Mouse (Mus musculus) heart, embryonic 15.5 days (tissue): ENCODE measurements around the gene Plekhf1. TPM values are rescaled to one million over a fixed set of nuclear protein-coding genes. Genes with fewer than 3 reads are reported as not detected.
A peak's percentile ranks its signal among the peaks of the same experiment; 100 is the strongest.

Source experiments
- ATAC-seq: fragments of 200-750 bp; cut with Nextera tagmentation; replicated peaks from 2 replicates; pipeline ENCODE4 v1.8.0; 2017; ENCODE audit warnings: low read depth, moderate TSS enrichment; ENCODE audit not compliant: insufficient number of reproducible peaks, insufficient read depth, low FRiP score
- H3K27ac ChIP-seq: fragments of 300-500 bp; sonication (generic); 2 replicates; pipeline ENCODE4 v1.5.1; 2015; ENCODE audit warnings: mild to moderate bottlenecking, inconsistent platforms
- H3K27me3 ChIP-seq: fragments of 300-500 bp; sonication (generic); 2 replicates; pipeline ENCODE4 v1.6.1; 2015; ENCODE audit warnings: inconsistent platforms
- H3K36me3 ChIP-seq: fragments of 300-500 bp; sonication (generic); 2 replicates; pipeline ENCODE4 v1.6.1; 2015; ENCODE audit warnings: mild to moderate bottlenecking, inconsistent platforms
- H3K4me1 ChIP-seq: fragments of 300-500 bp; sonication (generic); replicated peaks from 2 replicates; pipeline ENCODE4 v1.6.1; 2015; ENCODE audit warnings: inconsistent platforms
- H3K4me2 ChIP-seq: fragments of 300-500 bp; sonication (generic); 2 replicates; pipeline ENCODE4 v1.6.1; 2015; ENCODE audit warnings: inconsistent platforms, mild to moderate bottlenecking, moderate library complexity
- H3K4me3 ChIP-seq: fragments of 300-500 bp; sonication (generic); 2 replicates; pipeline ENCODE4 v1.5.1; 2015; ENCODE audit warnings: mild to moderate bottlenecking, inconsistent platforms
- H3K9ac ChIP-seq: fragments of 300-500 bp; sonication (generic); 2 replicates; pipeline ENCODE4 v1.6.1; 2015; ENCODE audit warnings: mild to moderate bottlenecking, inconsistent platforms
- H3K9me3 ChIP-seq: fragments of 300-500 bp; sonication (generic); replicated peaks from 2 replicates; pipeline ENCODE4 v1.6.1; 2016; ENCODE audit warnings: inconsistent platforms
- WGBS: fragments of 180-500 bp; shearing (Covaris S2); methylation state at CpG from one replicate; pipeline ENCODE4 v1.1.7; 2015; ENCODE audit warnings: mixed read lengths; 5-methylcytosine and 5-hydroxymethylcytosine counted together
- polyA plus RNA-seq: library from polyadenylated mRNA; unstranded; fragments of >200 nt; fragmentation: Nextera tagmentation; extraction: Ambion mirVana; gene quantifications from 2 replicates; pipeline ENCODE4 v1.2.1, GENCODE M21; 2015

Gene Plekhf1
- polyA plus RNA-seq, 1 experiment from 2014 or later = 5.4 TPM

DNA sequence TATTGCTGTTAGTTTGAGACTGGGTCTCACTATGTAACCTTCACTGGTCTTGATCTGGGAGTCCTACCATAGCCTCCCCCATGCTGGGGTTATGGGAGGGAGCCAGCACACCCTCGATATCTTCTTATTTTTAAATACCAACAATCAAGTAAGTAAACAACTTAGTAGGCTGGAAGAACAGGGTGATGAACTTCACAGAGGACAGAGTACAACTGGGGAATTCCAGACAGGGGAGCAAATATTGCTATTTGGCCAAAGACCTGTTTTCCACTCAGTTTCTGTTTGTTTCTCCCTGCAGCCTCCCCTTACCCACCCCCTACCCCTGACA, 43.4 kb downstream of the Plekhf1 start:
- 47% methylated on average over 1 of the region's 1 CpGs for WGBS
- Histone ChIP-seq H3K9me3 (no peaks in the 10 kb centered on the region), H3K36me3 (no peaks in the 10 kb centered on the region), H3K9ac (peak overlapping the region; percentile 71), H3K4me3 (peak overlapping the region; percentile 70), H3K4me1 (peaks cover 16% of the 10 kb centered on the region), H3K27me3 (no peaks in the 10 kb centered on the region), H3K4me2 (peak overlapping the region; percentile 86), H3K27ac (peak overlapping the region; percentile 92; the same call in 1 of the 2 replicates)
- no peak for ATAC-seq

GRCm38 (mm10) chr7:38183709-38184417, 44.0 kb downstream of the Plekhf1 start:
- peak; percentile 88 for ATAC-seq
- peak overlapping the region; percentile 70 for H3K4me3 ChIP-seq
- WGBS = 3% methylated on average over 36 of the region's 36 CpGs

GRCm38 (mm10) chr7:38182962-38183687, 44.7 kb downstream of the Plekhf1 start, which contains the start of gene 1600014C10Rik:
1600014C10Rik (plus strand) TSS chr7:38183217.
- H3K36me3 ChIP-seq = no peaks in the 10 kb centered on the region
- H3K4me1 ChIP-seq = peaks cover 16% of the 10 kb centered on the region
- no peaks in the 10 kb centered on the region for H3K9me3 ChIP-seq
- peak within 1 kb of the TSS; percentile 71 for H3K9ac ChIP-seq
- 3% methylated on average over 28 of the region's 28 CpGs for WGBS
- H3K4me2 ChIP-seq = peak within 1 kb of the TSS; percentile 86
- peak; percentile 41; the same call in 1 of the 2 replicates for ATAC-seq
- H3K4me3 ChIP-seq = peak within 1 kb of the TSS; percentile 70
- H3K27me3 ChIP-seq = no peaks in the 10 kb centered on the region
- peak within 1 kb of the TSS; percentile 92 for H3K27ac ChIP-seq

More at GRCm38 (mm10) chr7:38183709-38184417, 44.0 kb downstream of the Plekhf1 start:
- Histone ChIP-seq H3K36me3 (no peaks in the 10 kb centered on the region), H3K27ac (peak overlapping the region; percentile 92), H3K4me1 (peaks cover 16% of the 10 kb centered on the region), H3K4me2 (peak overlapping the region; percentile 86), H3K9me3 (no peaks in the 10 kb centered on the region), H3K27me3 (no peaks in the 10 kb centered on the region), H3K9ac (peak overlapping the region; percentile 71)

- ATAC-seq = peak; percentile 45; the same call in 1 of the 2 replicates
- H3K4me3 ChIP-seq = peak overlapping the region; percentile 70
- peaks cover 16% of the 10 kb centered on the region for H3K4me1 ChIP-seq
- peak overlapping the region; percentile 92 for H3K27ac ChIP-seq
- under 1% methylated on average over 11 of the region's 11 CpGs for WGBS
- peak overlapping the region; percentile 86 for H3K4me2 ChIP-seq
- H3K9me3 ChIP-seq = no peaks in the 10 kb centered on the region
- no peaks in the 10 kb centered on the region for H3K27me3 ChIP-seq
- peak overlapping the region; percentile 71 for H3K9ac ChIP-seq
- no peaks in the 10 kb centered on the region for H3K36me3 ChIP-seq
These were observed 45.2 kb downstream of the Plekhf1 start for GRCm38 (mm10) chr7:38182596-38182961.

DNA sequence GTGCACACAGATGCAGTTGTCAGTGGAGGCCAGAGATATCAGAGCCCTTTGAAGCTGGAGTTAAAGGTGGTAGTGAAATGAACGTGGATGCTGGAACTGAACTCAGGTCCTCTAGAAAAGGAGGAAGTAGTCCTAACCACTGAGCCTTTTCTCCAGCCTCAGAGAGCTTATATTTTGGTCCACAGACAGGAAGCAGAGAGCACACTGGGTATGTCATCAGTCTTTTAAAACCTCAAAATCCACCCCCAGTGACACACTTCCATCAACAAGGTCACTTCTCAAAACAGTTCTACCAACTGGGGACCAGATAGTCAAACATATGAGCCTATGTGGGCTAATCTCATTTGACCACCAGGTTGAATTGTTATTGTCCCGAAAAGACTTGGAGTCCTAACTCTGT, 46.5 kb downstream of the Plekhf1 start:
- Histone ChIP-seq H3K9me3 (no peaks in the 10 kb centered on the region), H3K4me1 (peaks cover 16% of the 10 kb centered on the region), H3K27me3 (no peaks in the 10 kb centered on the region), H3K36me3 (no peaks in the 10 kb centered on the region), H3K9ac (no peak overlapping the region), H3K27ac (no peak overlapping the region), H3K4me3 (no peak overlapping the region), H3K4me2 (no peak overlapping the region)
- no peak for ATAC-seq
- WGBS = 79% methylated on average over 2 of the region's 2 CpGs

DNA sequence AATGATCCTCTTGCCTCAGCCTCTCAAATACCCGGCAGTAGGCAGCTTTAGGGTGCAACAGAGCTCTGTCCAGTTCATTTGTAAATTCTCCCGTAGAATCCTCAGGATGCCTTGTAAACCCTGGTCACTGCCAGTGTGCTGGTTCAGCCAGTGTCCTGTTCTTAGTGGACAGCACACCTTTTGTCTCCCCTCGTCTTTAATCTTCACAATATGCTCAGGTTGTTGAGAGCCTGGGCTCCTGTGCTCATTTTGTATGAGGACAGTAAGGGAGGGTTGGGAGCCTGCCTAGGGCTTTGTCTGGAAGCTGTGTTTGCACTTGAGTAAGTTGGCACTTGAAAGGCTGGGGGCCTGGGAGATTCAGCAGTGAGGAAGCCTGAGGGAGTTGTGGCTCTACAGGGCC, 47.9 kb downstream of the Plekhf1 start:
- no peak for ATAC-seq
- H3K4me3 ChIP-seq = no peak overlapping the region
- no peak overlapping the region for H3K27ac ChIP-seq
- H3K9me3 ChIP-seq = no peaks in the 10 kb centered on the region
- H3K4me2 ChIP-seq = no peak overlapping the region
- WGBS = 68% methylated on average over 3 of the region's 3 CpGs
- no peak overlapping the region for H3K9ac ChIP-seq
- H3K4me1 ChIP-seq = peaks cover 16% of the 10 kb centered on the region
- H3K36me3 ChIP-seq = no peaks in the 10 kb centered on the region
- peaks cover 7% of the 10 kb centered on the region for H3K27me3 ChIP-seq

- Histone ChIP-seq H3K9ac (no peak overlapping the region), H3K27me3 (peaks cover 18% of the 10 kb centered on the region), H3K4me1 (peaks cover 11% of the 10 kb centered on the region), H3K4me3 (no peak overlapping the region), H3K36me3 (no peaks in the 10 kb centered on the region), H3K4me2 (no peak overlapping the region), H3K27ac (no peak overlapping the region), H3K9me3 (no peaks in the 10 kb centered on the region)
- no peak for ATAC-seq
- 68% methylated on average over 3 of the region's 3 CpGs for WGBS
These were observed 51.8 kb downstream of the Plekhf1 start for GRCm38 (mm10) chr7:38176056-38176455.

DNA sequence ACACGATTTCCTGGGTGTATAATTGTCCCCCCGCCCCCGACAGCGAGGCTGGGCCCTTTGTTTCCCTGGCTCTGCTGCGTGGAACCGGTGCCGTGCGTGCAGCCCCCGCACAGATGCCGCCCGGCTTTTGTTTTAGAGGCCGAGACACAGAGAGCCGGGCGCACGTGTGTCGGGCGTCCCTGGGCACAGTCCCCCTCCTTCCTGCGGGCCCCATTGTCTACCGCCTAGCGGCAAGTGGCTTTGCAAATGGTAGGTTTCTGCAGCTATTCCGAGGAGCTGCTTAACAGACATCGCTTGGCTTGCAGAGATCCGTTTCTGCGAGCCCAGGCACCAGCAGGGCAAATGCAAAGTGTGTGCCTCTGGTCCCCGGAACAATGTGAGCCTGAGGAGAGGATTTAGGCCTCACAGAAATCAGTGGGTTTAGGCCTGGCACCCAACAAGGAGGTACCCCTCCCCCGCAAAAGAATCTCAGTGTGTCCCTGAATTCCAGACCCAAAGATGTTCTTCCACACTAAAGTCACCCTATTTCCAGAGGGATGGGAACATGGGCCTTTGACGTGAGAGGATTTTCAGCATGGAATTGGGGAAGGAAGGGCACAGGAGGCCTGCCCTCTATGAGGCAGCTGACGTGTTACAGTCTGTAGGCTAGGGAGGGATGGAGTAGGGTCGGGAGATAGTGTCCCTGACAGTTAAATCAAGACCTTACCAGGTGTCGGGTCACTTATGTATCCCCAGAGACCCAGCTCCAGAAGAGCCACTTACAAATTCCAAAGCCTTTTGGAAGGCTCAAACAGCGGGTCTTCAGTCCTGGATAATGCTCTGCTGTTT, 53.3 kb downstream of the Plekhf1 start:
- no peak for ATAC-seq
- no peak overlapping the region for H3K27ac ChIP-seq

DNA sequence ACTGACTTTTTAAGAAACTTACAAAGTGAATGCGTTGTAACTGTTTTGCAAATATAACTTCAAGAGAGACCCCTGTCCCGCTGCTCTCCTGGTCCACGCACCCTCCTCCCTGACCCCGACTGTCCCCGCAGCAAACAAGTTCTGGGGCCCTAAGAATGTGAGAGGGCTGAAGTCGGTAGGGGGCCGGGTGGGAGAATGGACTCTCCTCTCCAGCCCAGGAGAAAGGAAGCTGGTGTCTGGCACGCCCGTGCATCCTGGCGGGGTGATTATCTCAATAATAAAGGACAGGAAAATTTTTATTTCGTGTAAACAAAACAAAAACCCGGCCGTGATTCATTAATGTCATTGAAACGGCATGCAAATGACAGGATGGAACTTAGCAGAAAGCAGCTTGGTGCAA, 53.9 kb downstream of the Plekhf1 start:
- Histone ChIP-seq H3K9me3 (no peaks in the 10 kb centered on the region), H3K36me3 (no peaks in the 10 kb centered on the region), H3K4me1 (peaks cover 11% of the 10 kb centered on the region), H3K9ac (peak overlapping the region; percentile 42; the same call in 1 of the 2 replicates), H3K27me3 (peaks cover 18% of the 10 kb centered on the region), H3K27ac (no peak overlapping the region), H3K4me2 (peak overlapping the region; percentile 78), H3K4me3 (peak overlapping the region; percentile 44)
- ATAC-seq = no peak
- WGBS = 23% methylated on average over 14 of the region's 14 CpGs

More for the DNA sequence above, 53.3 kb downstream of the Plekhf1 start:
- Histone ChIP-seq H3K27me3 (peaks cover 18% of the 10 kb centered on the region), H3K36me3 (no peaks in the 10 kb centered on the region), H3K4me2 (peak overlapping the region; percentile 78), H3K4me3 (peak overlapping the region; percentile 44), H3K9ac (peak overlapping the region; percentile 42), H3K9me3 (no peaks in the 10 kb centered on the region), H3K4me1 (peaks cover 11% of the 10 kb centered on the region)
- WGBS = 14% methylated on average over 31 of the region's 31 CpGs

- Histone ChIP-seq H3K27ac (no peak overlapping the region), H3K27me3 (peaks cover 6% of the 10 kb centered on the region; the same call in 1 of the 2 replicates), H3K36me3 (no peaks in the 10 kb centered on the region), H3K9me3 (no peaks in the 10 kb centered on the region), H3K4me1 (peaks cover 12% of the 10 kb centered on the region), H3K4me3 (peak overlapping the region; percentile 31), H3K9ac (no peak overlapping the region), H3K4me2 (peak overlapping the region; percentile 76)
- ATAC-seq = no peak
- WGBS = 17% methylated on average over 11 of the region's 11 CpGs
These were observed 60.1 kb downstream of the Plekhf1 start for GRCm38 (mm10) chr7:38167724-38168141.
